Mouse (Mus musculus) forebrain, embryonic 15.5 days (tissue): ENCODE data around the gene Uprt. TPM values are rescaled to one million over a fixed set of nuclear protein-coding genes. Genes with fewer than 3 reads are reported as not detected.

Experiments
- ATAC-seq: fragments of 200-750 bp; cut with Nextera tagmentation; replicated peaks from 2 replicates; pipeline ENCODE4 v1.8.0; 2017; ENCODE audit warnings: mild to moderate bottlenecking, moderate TSS enrichment, moderate library complexity
- H3K27ac ChIP-seq: fragments of 300-500 bp; sonication (generic); replicated peaks from 2 replicates; pipeline ENCODE4 v1.5.1; 2015; ENCODE audit warnings: mild to moderate bottlenecking, inconsistent platforms
- H3K27me3 ChIP-seq: fragments of 300-500 bp; sonication (generic); 2 replicates; pipeline ENCODE4 v1.6.1; 2015; ENCODE audit warnings: inconsistent platforms
- H3K36me3 ChIP-seq: fragments of 300-500 bp; sonication (generic); 2 replicates; pipeline ENCODE4 v1.6.1; 2015; ENCODE audit warnings: mild to moderate bottlenecking, inconsistent platforms
- H3K4me1 ChIP-seq: fragments of 300-500 bp; sonication (generic); 2 replicates; pipeline ENCODE4 v1.6.1; 2015; ENCODE audit warnings: inconsistent platforms
- H3K4me2 ChIP-seq: fragments of 300-500 bp; sonication (generic); replicated peaks from 2 replicates; pipeline ENCODE4 v1.6.1; 2015; ENCODE audit warnings: mild to moderate bottlenecking, inconsistent platforms
- H3K4me3 ChIP-seq: fragments of 300-500 bp; sonication (generic); 2 replicates; pipeline ENCODE4 v1.5.1; 2015; ENCODE audit warnings: mild to moderate bottlenecking, inconsistent platforms
- H3K9ac ChIP-seq: fragments of 300-500 bp; sonication (generic); replicated peaks from 2 replicates; pipeline ENCODE4 v1.6.1; 2015; ENCODE audit warnings: mild to moderate bottlenecking, inconsistent platforms
- H3K9me3 ChIP-seq: fragments of 300-500 bp; sonication (generic); 2 replicates; pipeline ENCODE4 v1.6.1; 2016; ENCODE audit warnings: inconsistent platforms
- WGBS: fragments of 180-500 bp; shearing (Covaris S2); methylation state at CpG from one replicate; pipeline ENCODE4 v1.1.7; 2015; ENCODE audit warnings: mixed read lengths; 5-methylcytosine and 5-hydroxymethylcytosine counted together
- polyA plus RNA-seq: library from polyadenylated mRNA; unstranded; fragments of >200 nt; fragmentation: Nextera tagmentation; extraction: Ambion mirVana; gene quantifications from 2 replicates; pipeline ENCODE4 v1.2.1, GENCODE M21; 2015

Gene Uprt
- polyA plus RNA-seq, 1 experiment from 2014 or later, result 1.1 TPM

- no peak for ATAC-seq
- Histone ChIP-seq H3K27ac (no peak overlapping the region), H3K27me3 (no peaks in the 10 kb centered on the region), H3K4me1 (no peaks in the 10 kb centered on the region), H3K9ac (no peak overlapping the region), H3K9me3 (no peaks in the 10 kb centered on the region), H3K4me3 (no peak overlapping the region), H3K4me2 (no peak overlapping the region), H3K36me3 (no peaks in the 10 kb centered on the region)
- 94% methylated on average over 4 of the region's 4 CpGs for WGBS
Measured at GRCm38 (mm10) chrX:104542635-104543034, 60.0 kb downstream of the Uprt start.

- H3K27ac ChIP-seq, result no peak overlapping the region
- 71% methylated on average over 4 of the region's 4 CpGs for WGBS
- no peaks in the 10 kb centered on the region for H3K9me3 ChIP-seq
- no peaks in the 10 kb centered on the region for H3K27me3 ChIP-seq
- H3K4me2 ChIP-seq, result no peak overlapping the region
- H3K4me1 ChIP-seq, result no peaks in the 10 kb centered on the region
- H3K36me3 ChIP-seq, result no peaks in the 10 kb centered on the region
- ATAC-seq, result no peak
- H3K4me3 ChIP-seq, result no peak overlapping the region
- no peak overlapping the region for H3K9ac ChIP-seq
Measured at GRCm38 (mm10) chrX:104543919-104544595, 61.4 kb downstream of the Uprt start.

DNA sequence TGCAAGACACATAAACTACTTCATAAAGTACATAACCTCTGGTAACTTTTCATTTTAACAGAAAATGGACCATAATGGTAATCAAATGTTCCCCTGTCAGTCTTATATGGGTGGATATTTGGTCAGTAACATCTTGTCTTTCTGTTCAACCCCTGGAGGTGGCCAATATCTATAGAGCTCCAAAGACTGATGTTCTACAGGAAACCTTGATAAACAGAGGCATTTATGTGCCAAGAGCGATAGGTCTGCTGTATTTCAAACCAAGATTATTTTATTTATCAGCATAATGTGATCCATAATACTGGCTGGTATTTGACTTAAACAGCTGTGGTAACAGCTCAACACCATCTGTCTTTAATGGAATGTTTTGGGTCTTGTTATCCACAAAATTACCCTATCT lies 62.7 kb downstream of the Uprt start:
- H3K36me3 ChIP-seq, result no peaks in the 10 kb centered on the region
- no peak overlapping the region for H3K4me2 ChIP-seq
- H3K4me1 ChIP-seq, result no peaks in the 10 kb centered on the region
- no peak overlapping the region for H3K9ac ChIP-seq
- H3K27me3 ChIP-seq, result no peaks in the 10 kb centered on the region
- no peaks in the 10 kb centered on the region for H3K9me3 ChIP-seq
- no peak overlapping the region for H3K27ac ChIP-seq
- ATAC-seq, result no peak
- 91% methylated on average over 1 of the region's 1 CpGs for WGBS
- H3K4me3 ChIP-seq, result no peak overlapping the region

Other genes starting within 250 kb of the Uprt start
- 9.4 and 9.5 TPM in 2 replicates for gene Abcb7, start 69.0 kb upstream of the Uprt start, polyA plus RNA-seq
- 3.4 TPM in 2 replicates for gene Zdhhc15, start 188.2 kb downstream of the Uprt start, polyA plus RNA-seq